Mouse (Mus musculus) olfactory bulb, adult 2 months (tissue): ENCODE results near the gene Rln3.

ENCODE experiments used
- CTCF ChIP-seq: fragments of 200-500 bp; IDR thresholded peaks from 2 replicates; pipeline ENCODE4 v1.5.1; 2012; ENCODE audit warnings: low read depth, mild to moderate bottlenecking, low read length, moderate library complexity; ENCODE audit not compliant: insufficient read depth
- POLR2A ChIP-seq: fragments of 200-500 bp; IDR thresholded peaks from 2 replicates; pipeline ENCODE4 v1.6.1; 2012; ENCODE audit warnings: mild to moderate bottlenecking, low read depth, low read length, moderate library complexity; ENCODE audit not compliant: insufficient read depth

DNA sequence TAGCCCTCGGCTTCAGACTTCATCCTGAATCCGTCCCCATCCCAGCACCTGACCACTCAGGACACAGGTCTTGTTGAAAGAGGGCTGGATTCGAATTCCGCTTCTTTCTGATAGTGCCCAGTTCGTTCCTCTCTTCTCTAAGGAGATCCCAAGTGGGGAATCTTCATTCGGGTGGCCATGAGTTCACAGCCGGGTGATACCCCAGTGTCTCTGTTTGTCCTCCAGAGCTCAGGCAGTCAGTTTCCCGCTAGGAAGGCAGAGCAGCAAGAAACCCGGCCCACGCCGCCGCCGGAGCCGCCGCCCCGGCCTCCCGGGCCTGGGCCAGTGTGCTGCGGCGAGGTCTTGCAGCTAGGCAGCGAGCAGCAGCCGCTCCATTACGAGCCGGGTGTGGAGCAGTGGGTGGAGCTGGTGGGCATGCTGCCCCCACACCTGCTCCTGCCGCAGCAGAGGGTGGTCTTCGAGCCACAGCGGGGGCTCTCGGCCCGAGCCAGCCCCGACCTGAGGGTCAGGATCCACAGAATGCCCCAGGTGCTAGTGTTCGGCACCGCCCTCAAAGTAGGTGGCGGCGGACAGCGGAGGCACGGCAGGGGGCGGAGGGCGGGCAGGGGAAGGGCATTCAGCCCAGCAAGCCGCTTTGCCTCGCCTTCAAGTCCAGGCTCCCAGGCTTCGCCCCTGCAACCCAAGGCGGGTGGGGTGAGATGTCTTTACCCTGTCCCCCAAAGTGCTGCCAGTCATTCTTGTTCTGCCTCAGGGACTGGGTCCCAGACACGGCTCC, 39.7 kb upstream of the Rln3 start:
- TF ChIP-seq POLR2A = no peak
- TF ChIP-seq CTCF = no peak
